Mouse (Mus musculus) bone marrow, adult 2 months (tissue): Measurements from ENCODE around the gene Ppdpf. TPM values are rescaled to one million over a fixed set of nuclear protein-coding genes. Genes with fewer than 3 reads are reported as not detected.

Source experiments
- H3K27ac ChIP-seq: fragments of 200-500 bp; 2 replicates; pipeline ENCODE4 v1.5.1; 2012; ENCODE audit warnings: low read depth, mild to moderate bottlenecking, control low read depth, inconsistent platforms, low read length; ENCODE audit not compliant: control insufficient read depth, poor library complexity, insufficient read depth
- H3K4me1 ChIP-seq: fragments of 200-500 bp; 2 replicates; pipeline ENCODE4 v1.6.1; 2011; ENCODE audit warnings: low read length; ENCODE audit not compliant: control insufficient read depth, insufficient read depth
- H3K4me3 ChIP-seq: fragments of 200-500 bp; replicated peaks from 2 replicates; pipeline ENCODE3; 2011; ENCODE audit warnings: mild to moderate bottlenecking, low read depth, low read length, control low read depth; ENCODE audit not compliant: control insufficient read depth
- CTCF ChIP-seq: fragments of 200-500 bp; IDR thresholded peaks from 2 replicates; pipeline ENCODE4 v1.5.1; 2011; ENCODE audit warnings: low read length, control low read depth; ENCODE audit not compliant: control insufficient read depth, insufficient read depth
- POLR2A ChIP-seq: fragments of 200-500 bp; IDR thresholded peaks from 2 replicates; pipeline ENCODE4 v1.6.1; 2011; ENCODE audit warnings: low read depth, mild to moderate bottlenecking, control low read depth, low read length, borderline replicate concordance; ENCODE audit not compliant: control insufficient read depth
- WGBS: fragments of 180-500 bp; shearing (Covaris S2); methylation state at CpG from one replicate; pipeline ENCODE4 v1.1.7; 2018; 5-methylcytosine and 5-hydroxymethylcytosine counted together
- polyA plus RNA-seq: library from polyadenylated mRNA; stranded (reverse); fragments of >200 nt; gene quantifications from 2 replicates; pipeline ENCODE4 v1.2.4, GENCODE M21; 2011; ENCODE audit warnings: low replicate concordance; ENCODE audit not compliant: missing spikeins, insufficient read depth, insufficient read length

Gene Ppdpf
- polyA plus RNA-seq, 1 experiment: 59.8 TPM

DNA sequence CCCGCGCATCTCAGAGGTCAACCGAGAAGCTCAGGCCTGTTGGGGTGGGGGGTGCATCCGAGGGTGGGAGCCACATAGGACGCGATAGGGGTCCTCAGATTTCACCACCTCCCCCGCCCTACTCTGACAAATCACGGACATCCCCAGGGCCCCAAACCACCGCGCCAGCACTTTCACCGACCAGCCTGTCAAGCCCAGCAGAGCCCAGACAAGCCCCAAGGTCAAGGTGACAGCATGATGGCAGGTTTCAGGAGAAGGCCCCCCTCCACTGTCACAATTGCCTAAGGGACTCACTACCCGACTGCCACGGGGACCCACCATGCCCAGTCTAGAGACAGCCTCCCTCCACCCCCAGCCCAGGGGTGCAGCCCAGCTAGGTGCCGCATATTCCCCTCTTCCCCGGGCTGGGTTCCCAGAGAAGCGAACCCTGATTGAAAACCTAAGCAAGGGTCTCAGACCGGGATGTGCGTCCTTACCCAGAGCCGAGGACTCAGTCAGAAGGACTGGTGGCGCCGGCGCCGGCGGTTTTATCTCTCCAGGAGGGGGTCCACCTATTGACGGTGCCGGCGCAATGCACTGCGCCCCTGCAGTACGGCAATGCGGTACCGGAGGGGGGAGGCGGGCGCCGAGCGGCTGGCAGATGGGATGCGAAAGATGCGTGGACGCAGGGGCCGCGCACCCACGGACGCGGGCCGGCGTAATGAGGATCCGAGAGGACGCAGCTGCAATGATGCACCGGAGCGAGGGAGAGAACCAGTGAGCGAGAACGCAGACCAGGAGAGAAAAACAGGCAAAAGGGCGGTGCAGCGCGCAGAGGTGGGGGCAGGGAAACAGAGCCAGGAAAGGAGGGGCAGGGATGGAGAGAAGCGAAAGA lies 30.6 kb upstream of the Ppdpf start, which contains the start of gene Eef1a2:
Gene Eef1a2, minus strand, starts transcription at position 767 of the 874 bp plus-strand sequence.
- Histone ChIP-seq H3K27ac (no peak within 1 kb of the TSS), H3K4me3 (no peak within 1 kb of the TSS), H3K4me1 (no peaks in the 10 kb centered on the region)
- no peak for TF ChIP-seq POLR2A
- TF ChIP-seq CTCF: no peak
- 11% methylated on average over 55 of the region's 55 CpGs for WGBS

GRCm38 (mm10) chr2:181157180-181157579 lies 29.9 kb upstream of the Ppdpf start:
- H3K4me1 ChIP-seq: no peaks in the 10 kb centered on the region
- TF ChIP-seq CTCF (no peak), POLR2A (no peak)
- H3K4me3 ChIP-seq: no peak overlapping the region
- WGBS: 72% methylated on average over 4 of the region's 4 CpGs
- no peak overlapping the region for H3K27ac ChIP-seq

DNA sequence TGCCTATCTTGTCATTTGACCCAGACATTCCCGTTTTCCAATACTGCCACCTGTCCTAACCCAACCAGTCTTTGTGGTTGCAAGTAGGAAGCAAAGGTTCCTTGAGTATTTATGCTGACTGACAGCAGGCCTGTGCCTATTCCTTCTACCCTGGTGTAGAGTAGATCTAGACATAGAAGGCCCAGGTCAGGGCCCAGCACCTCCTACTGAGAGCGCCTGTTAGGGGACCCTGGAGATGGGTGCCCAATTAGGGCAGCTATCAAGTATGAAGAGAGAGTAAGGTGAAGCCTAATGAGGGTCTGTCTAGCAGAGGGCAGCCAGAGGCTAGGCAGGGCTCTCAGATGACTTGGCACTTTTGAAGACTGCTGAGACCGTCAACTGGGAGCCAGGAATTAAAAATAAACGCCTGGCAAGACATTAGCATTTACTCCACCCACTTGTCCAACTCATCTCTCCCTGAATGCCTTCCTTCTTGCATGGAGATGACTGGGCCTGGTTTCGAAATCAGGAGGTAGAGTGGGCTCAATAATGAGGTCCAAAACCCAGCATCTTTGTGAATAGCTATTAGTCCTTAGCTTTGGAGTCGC lies 29.2 kb upstream of the Ppdpf start:
- no peaks in the 10 kb centered on the region for H3K4me1 ChIP-seq
- H3K4me3 ChIP-seq: no peak overlapping the region
- 53% methylated on average over 6 of the region's 6 CpGs for WGBS
- H3K27ac ChIP-seq: no peak overlapping the region
- TF ChIP-seq CTCF: no peak

DNA sequence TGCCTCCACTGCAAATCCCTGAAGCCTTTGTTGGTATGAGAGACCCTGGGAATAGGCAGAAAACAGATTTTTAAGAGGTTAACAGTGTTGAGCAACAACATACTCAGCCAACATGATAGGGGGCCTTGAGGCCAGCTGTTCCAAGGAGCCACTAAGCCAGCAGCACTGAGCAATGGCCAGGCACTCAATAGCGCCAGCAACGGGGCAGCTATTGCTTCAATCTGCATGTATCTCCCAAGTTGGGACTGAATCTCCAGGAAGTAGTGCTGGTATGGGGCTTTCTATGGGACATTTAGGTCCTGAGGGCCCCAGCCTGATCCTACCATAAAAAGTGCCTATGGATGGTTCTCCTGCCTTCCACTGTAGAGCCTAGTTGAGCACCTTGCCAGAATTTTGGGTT lies 28.6 kb upstream of the Ppdpf start:
- Histone ChIP-seq H3K4me3 (no peak overlapping the region), H3K4me1 (no peaks in the 10 kb centered on the region), H3K27ac (no peak overlapping the region)
- WGBS: 88% methylated on average over 2 of the region's 2 CpGs
- TF ChIP-seq CTCF (no peak), POLR2A (no peak)

DNA sequence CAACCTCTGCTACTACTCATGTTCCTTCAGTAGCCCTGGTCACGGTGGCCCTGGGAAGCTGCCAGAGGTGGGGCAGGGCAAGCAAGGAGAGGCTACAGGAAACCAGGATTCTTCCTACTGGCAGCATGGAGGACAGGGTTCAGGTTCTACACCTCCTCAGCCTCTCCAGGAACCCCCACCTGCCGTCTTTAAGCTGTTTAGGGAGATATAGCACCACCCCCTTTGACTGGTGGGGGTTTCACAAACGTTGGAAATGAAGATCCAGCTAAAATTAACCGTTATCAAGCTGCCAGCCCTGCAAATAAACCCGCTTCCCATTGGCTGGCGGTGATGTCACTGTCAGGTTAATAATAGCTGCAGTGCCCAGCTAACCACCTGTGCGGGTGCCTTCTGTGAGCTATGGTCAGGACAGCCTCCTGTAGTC lies 27.9 kb upstream of the Ppdpf start:
- Histone ChIP-seq H3K4me3 (no peak overlapping the region), H3K27ac (no peak overlapping the region), H3K4me1 (no peaks in the 10 kb centered on the region)
- no peak for TF ChIP-seq CTCF
- TF ChIP-seq POLR2A: no peak
- WGBS: 52% methylated on average over 7 of the region's 7 CpGs

- no peak for TF ChIP-seq POLR2A
- TF ChIP-seq CTCF: no peak
- 43% methylated on average over 2 of the region's 2 CpGs for WGBS
Observed at GRCm38 (mm10) chr2:181159771-181160170, 27.3 kb upstream of the Ppdpf start.

DNA sequence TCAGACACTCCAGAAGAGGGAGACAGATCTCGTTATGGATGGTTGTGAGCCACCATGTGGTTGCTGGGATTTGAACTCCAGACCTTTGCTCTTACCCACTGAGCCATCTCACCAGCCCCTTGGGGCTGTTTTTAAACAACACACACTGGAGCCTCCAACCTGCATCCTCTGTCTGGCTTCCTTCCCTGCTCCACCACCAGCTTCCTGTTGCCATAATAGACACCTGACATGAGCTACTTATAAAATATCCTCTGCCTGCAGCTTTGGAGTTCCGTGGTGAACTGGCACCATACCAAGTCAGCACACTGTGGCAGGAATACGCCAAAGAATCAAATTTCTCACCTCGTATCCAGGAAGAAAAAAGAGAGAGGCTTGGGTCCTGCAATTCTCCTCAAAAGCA lies 26.2 kb upstream of the Ppdpf start:
- H3K4me3 ChIP-seq: no peak overlapping the region
- H3K4me1 ChIP-seq: no peaks in the 10 kb centered on the region
- no peak overlapping the region for H3K27ac ChIP-seq
- TF ChIP-seq CTCF (no peak), POLR2A (no peak)
- WGBS: 22% methylated on average over 4 of the region's 4 CpGs

More at GRCm38 (mm10) chr2:181159771-181160170, 27.3 kb upstream of the Ppdpf start:
- no peak overlapping the region for H3K4me3 ChIP-seq
- no peak overlapping the region for H3K27ac ChIP-seq
- no peaks in the 10 kb centered on the region for H3K4me1 ChIP-seq

- H3K4me3 ChIP-seq: no peak overlapping the region
- TF ChIP-seq CTCF (no peak), POLR2A (no peak)
- 56% methylated on average over 5 of the region's 5 CpGs for WGBS
- H3K27ac ChIP-seq: no peak overlapping the region
- no peaks in the 10 kb centered on the region for H3K4me1 ChIP-seq
Observed at GRCm38 (mm10) chr2:181166469-181166868, 20.6 kb upstream of the Ppdpf start.

DNA sequence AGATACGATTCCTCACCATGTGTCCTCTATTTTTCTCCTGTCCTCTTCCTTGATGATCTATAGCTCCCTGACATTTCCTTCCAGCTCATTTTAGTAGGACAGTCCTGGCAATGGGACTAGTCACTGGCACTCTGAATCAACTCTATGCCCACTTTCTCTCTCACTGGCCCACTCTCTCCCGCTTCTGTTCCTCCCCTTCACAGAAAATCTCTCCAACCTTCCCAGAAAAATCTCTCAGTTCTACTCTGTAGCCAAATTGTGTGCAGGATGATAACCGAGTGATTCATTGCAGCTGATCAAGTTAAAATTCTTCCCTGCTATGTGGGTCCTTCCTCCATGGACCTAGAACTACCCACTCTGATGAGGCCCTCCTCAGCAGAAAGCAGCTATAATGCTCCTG lies 12.4 kb upstream of the Ppdpf start:
- no peak for TF ChIP-seq CTCF
- no peak for TF ChIP-seq POLR2A
- no peak overlapping the region for H3K27ac ChIP-seq
- WGBS: 79% methylated on average over 3 of the region's 3 CpGs
- no peak overlapping the region for H3K4me3 ChIP-seq
- no peaks in the 10 kb centered on the region for H3K4me1 ChIP-seq
